Mouse (Mus musculus): Measurements from ENCODE around the gene Brd1. TPM values are rescaled to one million over a fixed set of nuclear protein-coding genes. Genes with fewer than 3 reads are reported as not detected.
A peak's percentile ranks its signal among the peaks of the same experiment; 100 is the strongest.
"Not testable (repeated sequence)": the region's sequence is repeated elsewhere in the genome, so short reads cannot be mapped to it uniquely, and the experiment has no call there.

Brd1 gene
- polyA plus RNA-seq, 1 experiment from 2014 or later, result 27.3 TPM

GRCm38 (mm10) chr15:88751564-88752402 lies 17.8 kb upstream of the Brd1 start, which contains the start of gene Zbed4:
Gene Zbed4 (plus strand): TSS chr15:88751660.
- H3K4me2 ChIP-seq (ENCODE audit: low read length), result peak within 1 kb of the TSS; percentile 95
- WGBS, result under 1% methylated on average over 76 of the region's 119 CpGs
- peaks cover 24% of the 10 kb centered on the region for H3K4me1 ChIP-seq (replicated peaks; ENCODE audit: control insufficient read depth, insufficient read depth, low read length)
- peak within 1 kb of the TSS; percentile 87 for H3K4me3 ChIP-seq (replicated peaks; ENCODE audit: low read length)
- H3K27ac ChIP-seq (ENCODE audit: low read length), result peak within 1 kb of the TSS; percentile 87
- no peaks in the 10 kb centered on the region for H3K27me3 ChIP-seq (replicated peaks; ENCODE audit: control insufficient read depth, insufficient read depth, low read length)
- no peaks in the 10 kb centered on the region for H3K9me3 ChIP-seq (ENCODE audit: control insufficient read depth, low read length)
- ATAC-seq, result peak; percentile 66
- H3K36me3 ChIP-seq (ENCODE audit: control insufficient read depth, insufficient read depth), result no peaks in the 10 kb centered on the region; the same call in 1 of the 2 replicates
- peak within 1 kb of the TSS; percentile 90 for H3K9ac ChIP-seq (replicated peaks; ENCODE audit: low read depth, low read length)

GRCm38 (mm10) chr15:88750677-88751563 lies 16.9 kb upstream of the Brd1 start:
- Histone ChIP-seq H3K9ac (replicated peaks; ENCODE audit: low read depth, low read length) (peak overlapping the region; percentile 74), H3K4me1 (replicated peaks; ENCODE audit: control insufficient read depth, insufficient read depth, low read length) (peaks cover 24% of the 10 kb centered on the region), H3K4me2 (ENCODE audit: low read length) (peak overlapping the region; percentile 95), H3K27me3 (replicated peaks; ENCODE audit: control insufficient read depth, insufficient read depth, low read length) (no peaks in the 10 kb centered on the region), H3K27ac (ENCODE audit: low read length) (peak overlapping the region; percentile 85), H3K36me3 (ENCODE audit: control insufficient read depth, insufficient read depth) (no peaks in the 10 kb centered on the region; the same call in 1 of the 2 replicates), H3K9me3 (ENCODE audit: control insufficient read depth, low read length) (no peaks in the 10 kb centered on the region), H3K4me3 (replicated peaks; ENCODE audit: low read length) (peak overlapping the region; percentile 87)
- peak; percentile 97 for ATAC-seq
- 7% methylated on average over 54 of the region's 54 CpGs for WGBS

- no peak for ATAC-seq
- Histone ChIP-seq H3K4me3 (replicated peaks; ENCODE audit: low read length) (no peak overlapping the region), H3K36me3 (ENCODE audit: control insufficient read depth, insufficient read depth) (no peaks in the 10 kb centered on the region; the same call in 1 of the 2 replicates), H3K4me1 (replicated peaks; ENCODE audit: control insufficient read depth, insufficient read depth, low read length) (peaks cover 22% of the 10 kb centered on the region), H3K27ac (ENCODE audit: low read length) (no peak overlapping the region), H3K27me3 (replicated peaks; ENCODE audit: control insufficient read depth, insufficient read depth, low read length) (no peaks in the 10 kb centered on the region), H3K9ac (replicated peaks; ENCODE audit: low read depth, low read length) (no peak overlapping the region), H3K4me2 (ENCODE audit: low read length) (no peak overlapping the region), H3K9me3 (ENCODE audit: control insufficient read depth, low read length) (no peaks in the 10 kb centered on the region)
- 95% methylated on average over 10 of the region's 10 CpGs for WGBS
These were observed 16.0 kb upstream of the Brd1 start for GRCm38 (mm10) chr15:88750032-88750431.

GRCm38 (mm10) chr15:88749617-88750016 lies 15.6 kb upstream of the Brd1 start:
- ATAC-seq; H3K9ac ChIP-seq (replicated peaks; ENCODE audit: low read depth, low read length); H3K9me3 ChIP-seq (ENCODE audit: control insufficient read depth, low read length); H3K4me2 ChIP-seq (ENCODE audit: low read length); H3K4me3 ChIP-seq (replicated peaks; ENCODE audit: low read length); H3K27ac ChIP-seq (ENCODE audit: low read length); H3K27me3 ChIP-seq (replicated peaks; ENCODE audit: control insufficient read depth, insufficient read depth, low read length); H3K36me3 ChIP-seq (ENCODE audit: control insufficient read depth, insufficient read depth): not testable (repeated sequence)
- peaks cover 19% of the 10 kb centered on the region for H3K4me1 ChIP-seq (replicated peaks; ENCODE audit: control insufficient read depth, insufficient read depth, low read length)
- WGBS, result 91% methylated on average over 8 of the region's 8 CpGs

- Histone ChIP-seq H3K4me3 (replicated peaks; ENCODE audit: low read length) (no peak overlapping the region), H3K36me3 (ENCODE audit: control insufficient read depth, insufficient read depth) (no peaks in the 10 kb centered on the region), H3K4me2 (ENCODE audit: low read length) (no peak overlapping the region), H3K9me3 (ENCODE audit: control insufficient read depth, low read length) (no peaks in the 10 kb centered on the region), H3K9ac (replicated peaks; ENCODE audit: low read depth, low read length) (no peak overlapping the region), H3K27me3 (replicated peaks; ENCODE audit: control insufficient read depth, insufficient read depth, low read length) (no peaks in the 10 kb centered on the region), H3K27ac (ENCODE audit: low read length) (no peak overlapping the region), H3K4me1 (replicated peaks; ENCODE audit: control insufficient read depth, insufficient read depth, low read length) (peaks cover 6% of the 10 kb centered on the region)
- no peak for ATAC-seq
- WGBS, result 45% methylated on average over 3 of the region's 3 CpGs
These were observed 11.9 kb upstream of the Brd1 start for GRCm38 (mm10) chr15:88745926-88746325.

- no peak overlapping the region for H3K9ac ChIP-seq (replicated peaks; ENCODE audit: low read depth, low read length)
- H3K27ac ChIP-seq (ENCODE audit: low read length), result no peak overlapping the region
- H3K4me3 ChIP-seq (replicated peaks; ENCODE audit: low read length), result no peak overlapping the region
- 85% methylated on average over 3 of the region's 3 CpGs for WGBS
- peaks cover under 1% of the 10 kb centered on the region for H3K4me1 ChIP-seq (replicated peaks; ENCODE audit: control insufficient read depth, insufficient read depth, low read length)
- no peak overlapping the region for H3K4me2 ChIP-seq (ENCODE audit: low read length)
- no peaks in the 10 kb centered on the region for H3K9me3 ChIP-seq (ENCODE audit: control insufficient read depth, low read length)
- H3K27me3 ChIP-seq (replicated peaks; ENCODE audit: control insufficient read depth, insufficient read depth, low read length), result no peaks in the 10 kb centered on the region
- no peaks in the 10 kb centered on the region for H3K36me3 ChIP-seq (ENCODE audit: control insufficient read depth, insufficient read depth)
- ATAC-seq, result no peak
These were observed 11.3 kb upstream of the Brd1 start for GRCm38 (mm10) chr15:88745347-88745746.

GRCm38 (mm10) chr15:88743371-88743770 lies 9.3 kb upstream of the Brd1 start:
- not testable (repeated sequence) for H3K36me3 ChIP-seq (ENCODE audit: control insufficient read depth, insufficient read depth); H3K27ac ChIP-seq (ENCODE audit: low read length); H3K4me2 ChIP-seq (ENCODE audit: low read length); H3K9me3 ChIP-seq (ENCODE audit: control insufficient read depth, low read length); ATAC-seq; H3K4me3 ChIP-seq (replicated peaks; ENCODE audit: low read length); H3K9ac ChIP-seq (replicated peaks; ENCODE audit: low read depth, low read length); H3K4me1 ChIP-seq (replicated peaks; ENCODE audit: control insufficient read depth, insufficient read depth, low read length); H3K27me3 ChIP-seq (replicated peaks; ENCODE audit: control insufficient read depth, insufficient read depth, low read length)
- WGBS, result 91% methylated on average over 5 of the region's 5 CpGs

- 19% methylated on average over 6 of the region's 6 CpGs for WGBS
- Histone ChIP-seq H3K27ac (ENCODE audit: low read length) (no peak overlapping the region), H3K4me2 (ENCODE audit: low read length) (no peak overlapping the region), H3K36me3 (ENCODE audit: control insufficient read depth, insufficient read depth) (no peaks in the 10 kb centered on the region), H3K4me1 (replicated peaks; ENCODE audit: control insufficient read depth, insufficient read depth, low read length) (peaks cover 4% of the 10 kb centered on the region; the same call in 1 of the 2 replicates), H3K9me3 (ENCODE audit: control insufficient read depth, low read length) (no peaks in the 10 kb centered on the region), H3K27me3 (replicated peaks; ENCODE audit: control insufficient read depth, insufficient read depth, low read length) (no peaks in the 10 kb centered on the region), H3K4me3 (replicated peaks; ENCODE audit: low read length) (no peak overlapping the region), H3K9ac (replicated peaks; ENCODE audit: low read depth, low read length) (no peak overlapping the region)
- ATAC-seq, result no peak
These were observed 7.3 kb upstream of the Brd1 start for GRCm38 (mm10) chr15:88741366-88741765.

- no peaks in the 10 kb centered on the region for H3K9me3 ChIP-seq (ENCODE audit: control insufficient read depth, low read length)
- no peak for ATAC-seq
- H3K4me2 ChIP-seq (ENCODE audit: low read length), result no peak overlapping the region
- H3K27me3 ChIP-seq (replicated peaks; ENCODE audit: control insufficient read depth, insufficient read depth, low read length), result no peaks in the 10 kb centered on the region
- H3K4me3 ChIP-seq (replicated peaks; ENCODE audit: low read length), result no peak overlapping the region
- H3K36me3 ChIP-seq (ENCODE audit: control insufficient read depth, insufficient read depth), result no peaks in the 10 kb centered on the region
- peaks cover 8% of the 10 kb centered on the region for H3K4me1 ChIP-seq (replicated peaks; ENCODE audit: control insufficient read depth, insufficient read depth, low read length)
- WGBS, result 45% methylated on average over 2 of the region's 2 CpGs
- H3K27ac ChIP-seq (ENCODE audit: low read length), result no peak overlapping the region
- no peak overlapping the region for H3K9ac ChIP-seq (replicated peaks; ENCODE audit: low read depth, low read length)
These were observed 4.4 kb upstream of the Brd1 start for GRCm38 (mm10) chr15:88738466-88738865.

Measured in forebrain, embryonic 16.5 days (tissue).